Mouse (Mus musculus): ENCODE results near the gene Ppwd1. TPM values are rescaled to one million over a fixed set of nuclear protein-coding genes. Genes with fewer than 3 reads are reported as not detected.

The Ppwd1 gene
- polyA plus RNA-seq, 1 experiment from 2014 or later: 21.2 TPM

GRCm38 (mm10) chr13:104178650-104179121 lies 50.0 kb downstream of the Ppwd1 start, which contains the start of gene Trim23:
TSS of gene Trim23 (plus strand) at chr13:104178797.
- WGBS: under 1% methylated on average over 38 of the region's 38 CpGs
- H3K4me3 ChIP-seq (ENCODE audit: low read depth, low read length): peak within 1 kb of the TSS; percentile 72
- H3K4me1 ChIP-seq (ENCODE audit: control insufficient read depth, insufficient read depth, low read length): peaks cover 2% of the 10 kb centered on the region; the same call in 1 of the 2 replicates
- ATAC-seq (ENCODE audit: insufficient number of reproducible peaks, low FRiP score, low TSS enrichment, low read depth) (peak; percentile 99), DNase-seq (ENCODE audit: low spot score) (peak; percentile 96)
- H3K4me2 ChIP-seq (ENCODE audit: low read depth, severe bottlenecking): peak within 1 kb of the TSS; percentile 70
- no peaks in the 10 kb centered on the region for H3K27me3 ChIP-seq (ENCODE audit: control insufficient read depth, insufficient read depth, low read length)
- H3K9ac ChIP-seq (ENCODE audit: low read length): peak within 1 kb of the TSS; percentile 74
- H3K27ac ChIP-seq (replicated peaks; ENCODE audit: low read depth, low read length): peak within 1 kb of the TSS; percentile 56; the same call in 1 of the 2 replicates
- no peaks in the 10 kb centered on the region for H3K9me3 ChIP-seq (ENCODE audit: control insufficient read depth, low read length)
- H3K36me3 ChIP-seq (ENCODE audit: control insufficient read depth, insufficient read depth, low read length): no peaks in the 10 kb centered on the region

GRCm38 (mm10) chr13:104177796-104178649 lies 50.6 kb downstream of the Ppwd1 start, which contains the start of gene Trappc13:
TSS of gene Trappc13 (minus strand) at chr13:104178469.
- ATAC-seq (ENCODE audit: insufficient number of reproducible peaks, low FRiP score, low TSS enrichment, low read depth): peak; percentile 92
- Histone ChIP-seq H3K4me2 (ENCODE audit: low read depth, severe bottlenecking) (peak within 1 kb of the TSS; percentile 70), H3K27ac (replicated peaks; ENCODE audit: low read depth, low read length) (peak within 1 kb of the TSS; percentile 56; the same call in 1 of the 2 replicates), H3K36me3 (ENCODE audit: control insufficient read depth, insufficient read depth, low read length) (no peaks in the 10 kb centered on the region), H3K9ac (ENCODE audit: low read length) (peak within 1 kb of the TSS; percentile 74), H3K27me3 (ENCODE audit: control insufficient read depth, insufficient read depth, low read length) (no peaks in the 10 kb centered on the region), H3K9me3 (ENCODE audit: control insufficient read depth, low read length) (no peaks in the 10 kb centered on the region), H3K4me3 (ENCODE audit: low read depth, low read length) (peak within 1 kb of the TSS; percentile 72), H3K4me1 (ENCODE audit: control insufficient read depth, insufficient read depth, low read length) (peaks cover 2% of the 10 kb centered on the region; the same call in 1 of the 2 replicates)
- DNase-seq (ENCODE audit: low spot score): peak; percentile 85
- under 1% methylated on average over 32 of the region's 32 CpGs for WGBS

GRCm38 (mm10) chr13:104176874-104177273 lies 51.8 kb downstream of the Ppwd1 start:
- no peaks in the 10 kb centered on the region for H3K27me3 ChIP-seq (ENCODE audit: control insufficient read depth, insufficient read depth, low read length)
- ATAC-seq (ENCODE audit: insufficient number of reproducible peaks, low FRiP score, low TSS enrichment, low read depth) (no peak), DNase-seq (ENCODE audit: low spot score) (no peak)
- no peak overlapping the region for H3K27ac ChIP-seq (replicated peaks; ENCODE audit: low read depth, low read length)
- H3K36me3 ChIP-seq (ENCODE audit: control insufficient read depth, insufficient read depth, low read length): no peaks in the 10 kb centered on the region
- H3K4me2 ChIP-seq (ENCODE audit: low read depth, severe bottlenecking): peak overlapping the region; percentile 40; the same call in 1 of the 2 replicates
- H3K4me1 ChIP-seq (ENCODE audit: control insufficient read depth, insufficient read depth, low read length): peaks cover 2% of the 10 kb centered on the region; the same call in 1 of the 2 replicates
- H3K9ac ChIP-seq (ENCODE audit: low read length): no peak overlapping the region
- WGBS: 85% methylated on average over 3 of the region's 3 CpGs
- H3K4me3 ChIP-seq (ENCODE audit: low read depth, low read length): peak overlapping the region; percentile 20; the same call in 1 of the 2 replicates
- H3K9me3 ChIP-seq (ENCODE audit: control insufficient read depth, low read length): no peaks in the 10 kb centered on the region

GRCm38 (mm10) chr13:104172498-104172897 lies 56.1 kb downstream of the Ppwd1 start:
- H3K9me3 ChIP-seq (ENCODE audit: control insufficient read depth, low read length): no peaks in the 10 kb centered on the region
- DNase-seq (ENCODE audit: low spot score): no peak
- H3K27ac ChIP-seq (replicated peaks; ENCODE audit: low read depth, low read length): no peak overlapping the region
- H3K36me3 ChIP-seq (ENCODE audit: control insufficient read depth, insufficient read depth, low read length): peaks cover 3% of the 10 kb centered on the region; the same call in 1 of the 2 replicates
- H3K9ac ChIP-seq (ENCODE audit: low read length): no peak overlapping the region
- no peaks in the 10 kb centered on the region for H3K27me3 ChIP-seq (ENCODE audit: control insufficient read depth, insufficient read depth, low read length)
- ATAC-seq (ENCODE audit: insufficient number of reproducible peaks, low FRiP score, low TSS enrichment, low read depth): no peak
- H3K4me2 ChIP-seq (ENCODE audit: low read depth, severe bottlenecking): no peak overlapping the region
- H3K4me3 ChIP-seq (ENCODE audit: low read depth, low read length): no peak overlapping the region
- H3K4me1 ChIP-seq (ENCODE audit: control insufficient read depth, insufficient read depth, low read length): peaks cover 2% of the 10 kb centered on the region; the same call in 1 of the 2 replicates

DNA sequence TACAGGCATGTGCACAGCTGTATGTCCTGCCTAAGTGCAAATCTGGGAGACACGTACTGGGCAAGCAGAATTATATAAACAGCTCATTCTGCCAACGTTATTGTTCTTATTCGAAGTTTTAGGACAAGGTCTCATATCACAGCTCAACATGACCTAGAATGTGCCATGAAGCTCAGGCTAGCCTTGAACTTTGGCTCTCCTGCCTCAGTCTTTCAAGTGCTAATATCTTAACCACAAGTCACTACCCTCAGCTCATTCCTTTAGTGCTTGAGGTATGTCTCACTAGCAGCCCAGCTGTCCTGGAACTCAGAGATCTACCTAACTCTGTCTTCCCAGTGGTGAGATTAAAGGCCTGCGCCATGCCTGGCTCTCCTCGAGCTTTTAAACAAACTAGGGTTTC lies 56.9 kb downstream of the Ppwd1 start:
- Histone ChIP-seq H3K9me3 (ENCODE audit: control insufficient read depth, low read length) (no peaks in the 10 kb centered on the region), H3K27ac (replicated peaks; ENCODE audit: low read depth, low read length) (no peak overlapping the region), H3K9ac (ENCODE audit: low read length) (no peak overlapping the region), H3K4me2 (ENCODE audit: low read depth, severe bottlenecking) (no peak overlapping the region), H3K4me3 (ENCODE audit: low read depth, low read length) (no peak overlapping the region), H3K36me3 (ENCODE audit: control insufficient read depth, insufficient read depth, low read length) (peaks cover 3% of the 10 kb centered on the region; the same call in 1 of the 2 replicates), H3K27me3 (ENCODE audit: control insufficient read depth, insufficient read depth, low read length) (no peaks in the 10 kb centered on the region), H3K4me1 (ENCODE audit: control insufficient read depth, insufficient read depth, low read length) (no peaks in the 10 kb centered on the region)
- no peak for DNase-seq (ENCODE audit: low spot score)
- ATAC-seq (ENCODE audit: insufficient number of reproducible peaks, low FRiP score, low TSS enrichment, low read depth): no peak
- WGBS: 93% methylated on average over 5 of the region's 5 CpGs

DNA sequence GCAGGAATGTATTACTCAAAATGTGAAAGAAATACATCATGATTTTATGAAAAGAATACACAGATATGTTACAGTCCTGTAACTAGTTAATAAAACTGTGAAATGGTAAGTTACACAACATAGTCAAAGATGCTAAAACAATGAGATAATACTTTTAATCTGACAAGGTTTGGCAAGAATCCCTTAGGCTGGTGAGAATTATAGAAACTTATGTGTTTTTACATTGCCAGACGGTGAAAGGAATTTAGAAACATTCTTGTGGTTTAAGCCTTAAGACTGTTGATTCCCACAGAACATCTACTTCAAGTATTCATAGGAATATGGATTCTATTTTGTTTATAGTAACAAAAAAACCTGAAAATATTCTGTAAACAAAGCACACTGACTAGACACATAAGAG lies 73.0 kb downstream of the Ppwd1 start:
- ATAC-seq (ENCODE audit: insufficient number of reproducible peaks, low FRiP score, low TSS enrichment, low read depth): no peak

More for the DNA sequence above, 73.0 kb downstream of the Ppwd1 start:
- Histone ChIP-seq H3K9ac (ENCODE audit: low read length) (no peak overlapping the region), H3K4me3 (ENCODE audit: low read depth, low read length) (no peak overlapping the region), H3K27me3 (ENCODE audit: control insufficient read depth, insufficient read depth, low read length) (no peaks in the 10 kb centered on the region), H3K4me1 (ENCODE audit: control insufficient read depth, insufficient read depth, low read length) (no peaks in the 10 kb centered on the region), H3K4me2 (ENCODE audit: low read depth, severe bottlenecking) (no peak overlapping the region), H3K36me3 (ENCODE audit: control insufficient read depth, insufficient read depth, low read length) (peaks cover 2% of the 10 kb centered on the region; the same call in 1 of the 2 replicates), H3K9me3 (ENCODE audit: control insufficient read depth, low read length) (no peaks in the 10 kb centered on the region), H3K27ac (replicated peaks; ENCODE audit: low read depth, low read length) (no peak overlapping the region)
- WGBS: 86% methylated on average over 1 of the region's 1 CpGs
- DNase-seq (ENCODE audit: low spot score): no peak

Other genes starting within 250 kb of the Ppwd1 start
- 21.0 and 22.7 TPM in 2 replicates for gene Nln, start 119.2 kb downstream of the Ppwd1 start, polyA plus RNA-seq (2014; fragmentation: Nextera tagmentation; extraction: Ambion mirVana)
- gene Sgtb, start 119.1 kb downstream of the Ppwd1 start, polyA plus RNA-seq (2014; fragmentation: Nextera tagmentation; extraction: Ambion mirVana): 9.1 and 9.4 TPM in 2 replicates
- 63.6 and 76.9 TPM in 2 replicates for gene Trappc13, start 50.4 kb downstream of the Ppwd1 start, polyA plus RNA-seq (2014; fragmentation: Nextera tagmentation; extraction: Ambion mirVana)
- gene Trim23, start 50.0 kb downstream of the Ppwd1 start, polyA plus RNA-seq (2014; fragmentation: Nextera tagmentation; extraction: Ambion mirVana): 22.8 and 23.5 TPM in 2 replicates
- 86.4 and 101 TPM in 2 replicates for gene Cenpk, start 232 bp downstream of the Ppwd1 start, polyA plus RNA-seq (2014; fragmentation: Nextera tagmentation; extraction: Ambion mirVana)
- 3.2 and 3.8 TPM in 2 replicates for gene Adamts6, start 59.0 kb upstream of the Ppwd1 start, polyA plus RNA-seq (2014; fragmentation: Nextera tagmentation; extraction: Ambion mirVana)

Measured in limb, embryonic 11.5 days (tissue).